Mouse (Mus musculus) T-helper 2 cell (primary cell): ENCODE data around the gene Slc2a6.

ENCODE experiments used
- in situ Hi-C: fragments of 300-600 bp; cut with MboI, MseI; formaldehyde crosslinking; loops from one replicate; pipeline ENCODE4 v1.15.1; 2025; ENCODE audit warnings: high pct_unique_total_duplicates

The Slc2a6 gene

GRCm38 (mm10) chr2:27027618-27028436 is at the start of gene Slc2a6:
TSS of gene Slc2a6 (minus strand) at chr2:27027998.
- in situ Hi-C loops, result no loop called here

- in situ Hi-C loops, result loop anchor here (5.0 to 10.0 kb wide), 3 partner anchors 87 to 309 kb away; no protein-coding TSS in a partner anchor
These were observed 47.7 kb upstream of the Slc2a6 start for GRCm38 (mm10) chr2:27075485-27075884.

- in situ Hi-C loops, result loop anchor here (5.0 to 10.0 kb wide), 3 partner anchors 87 to 310 kb away; no protein-coding TSS in a partner anchor
These were observed 47.0 kb upstream of the Slc2a6 start for GRCm38 (mm10) chr2:27074804-27075203.

- in situ Hi-C loops, result loop anchor here (10.0 kb wide), 1 partner anchor 311 kb away; no protein-coding TSS in a partner anchor
These were observed 45.6 kb upstream of the Slc2a6 start for GRCm38 (mm10) chr2:27073407-27073806.

GRCm38 (mm10) chr2:27071978-27072377 is 44.2 kb upstream of the Slc2a6 start, which contains the start of gene Mymk:
TSS of gene Mymk (minus strand) at chr2:27072179.
- in situ Hi-C loops, result loop anchor here (10.0 kb wide), 1 partner anchor 313 kb away; no protein-coding TSS in a partner anchor

- in situ Hi-C loops, result loop anchor here (10.0 kb wide), 1 partner anchor 314 kb away; no protein-coding TSS in a partner anchor
These were observed 43.3 kb upstream of the Slc2a6 start for GRCm38 (mm10) chr2:27071137-27071536.

- in situ Hi-C loops, result loop anchor here (10.0 kb wide), 1 partner anchor 314 kb away; no protein-coding TSS in a partner anchor
These were observed 42.5 kb upstream of the Slc2a6 start for GRCm38 (mm10) chr2:27070247-27070813.

- in situ Hi-C loops, result loop anchor here (10.0 kb wide), 1 partner anchor 315 kb away; no protein-coding TSS in a partner anchor
These were observed 41.8 kb upstream of the Slc2a6 start for GRCm38 (mm10) chr2:27069646-27070045.

- in situ Hi-C loops, result no loop called here
These were observed 40.2 kb upstream of the Slc2a6 start for GRCm38 (mm10) chr2:27067996-27068395.

GRCm38 (mm10) chr2:27067124-27067523 is 39.3 kb upstream of the Slc2a6 start:
- in situ Hi-C loops, result no loop called here

- in situ Hi-C loops, result no loop called here
These were observed 31.4 kb upstream of the Slc2a6 start for GRCm38 (mm10) chr2:27059187-27059586.

- in situ Hi-C loops, result no loop called here
These were observed 31.0 kb upstream of the Slc2a6 start for GRCm38 (mm10) chr2:27058751-27059150.

- in situ Hi-C loops, result no loop called here
These were observed 30.5 kb upstream of the Slc2a6 start for GRCm38 (mm10) chr2:27058251-27058650.

GRCm38 (mm10) chr2:27049408-27049807 is 21.6 kb upstream of the Slc2a6 start:
- in situ Hi-C loops, result loop anchor here (10.0 kb wide), 1 partner anchor 1455 kb away; no protein-coding TSS in a partner anchor

- in situ Hi-C loops, result loop anchor here (10.0 kb wide), 1 partner anchor 1451 kb away; no protein-coding TSS in a partner anchor
These were observed 18.4 kb upstream of the Slc2a6 start for GRCm38 (mm10) chr2:27045979-27046770.

GRCm38 (mm10) chr2:27044641-27045040 is 16.8 kb upstream of the Slc2a6 start:
- in situ Hi-C loops, result loop anchor here (5.0 to 10.0 kb wide), 2 partner anchors 193 to 1450 kb away; no protein-coding TSS in a partner anchor

- in situ Hi-C loops, result loop anchor here (5.0 to 10.0 kb wide), 2 partner anchors 193 to 1449 kb away; no protein-coding TSS in a partner anchor
These were observed 16.4 kb upstream of the Slc2a6 start for GRCm38 (mm10) chr2:27044166-27044565.

GRCm38 (mm10) chr2:27043461-27043860 is 15.7 kb upstream of the Slc2a6 start:
- in situ Hi-C loops, result loop anchor here (5.0 to 10.0 kb wide), 2 partner anchors 194 to 1449 kb away; no protein-coding TSS in a partner anchor

- in situ Hi-C loops, result loop anchor here (5.0 to 10.0 kb wide), 2 partner anchors 195 to 1447 kb away; no protein-coding TSS in a partner anchor
These were observed 14.5 kb upstream of the Slc2a6 start for GRCm38 (mm10) chr2:27042131-27042844.

- in situ Hi-C loops, result loop anchor here (5.0 kb wide), 2 partner anchors 52 to 392 kb away; no protein-coding TSS in a partner anchor
These were observed 11.5 kb upstream of the Slc2a6 start for GRCm38 (mm10) chr2:27039286-27039685.
